Mouse (Mus musculus) kidney, adult 2 months (tissue): ENCODE measurements around the gene Olfr583. TPM values are rescaled to one million over a fixed set of nuclear protein-coding genes. Genes with fewer than 3 reads are reported as not detected.

Experiments
- DNase-seq: peaks from one replicate; pipeline ENCODE4 v3.0.0; 2021
- H3K27ac ChIP-seq: fragments of 200-500 bp; 2 replicates; pipeline ENCODE4 v1.5.1; 2012; ENCODE audit warnings: low read depth, low read length, control low read depth, inconsistent platforms; ENCODE audit not compliant: insufficient read depth
- H3K27me3 ChIP-seq: fragments of 200-500 bp; replicated peaks from 2 replicates; pipeline ENCODE4 v1.6.1; 2012; ENCODE audit warnings: mild to moderate bottlenecking, moderate library complexity, low read length, inconsistent platforms; ENCODE audit not compliant: control insufficient read depth, insufficient read depth
- H3K36me3 ChIP-seq: fragments of 200-500 bp; 2 replicates; pipeline ENCODE4 v1.6.1; 2012; ENCODE audit warnings: mild to moderate bottlenecking, moderate library complexity, low read length, inconsistent platforms; ENCODE audit not compliant: control insufficient read depth, insufficient read depth
- H3K4me1 ChIP-seq: fragments of 200-500 bp; 2 replicates; pipeline ENCODE4 v1.6.1; 2011; ENCODE audit warnings: low read length; ENCODE audit not compliant: control insufficient read depth, insufficient read depth
- H3K4me3 ChIP-seq: fragments of 200-500 bp; 2 replicates; pipeline ENCODE4 v1.5.1; 2011; ENCODE audit warnings: mild to moderate bottlenecking, low read depth, low read length, control low read depth; ENCODE audit not compliant: insufficient read depth
- CTCF ChIP-seq: fragments of 200-500 bp; conservative IDR thresholded peaks from 2 replicates; pipeline ENCODE4 v1.5.1; 2011; ENCODE audit warnings: low read depth, mild to moderate bottlenecking, control low read depth, low read length, moderate library complexity, mixed read lengths; ENCODE audit not compliant: insufficient read depth, insufficient read length
- POLR2A ChIP-seq: fragments of 200-500 bp; IDR thresholded peaks from one replicate; pipeline ENCODE4 v1.6.1; 2011; ENCODE audit warnings: low read depth, low read length, control low read depth
- WGBS: fragments of 180-500 bp; shearing (Covaris S2); methylation state at CpG from one replicate; pipeline ENCODE4 v1.1.7; 2018; 5-methylcytosine and 5-hydroxymethylcytosine counted together
- polyA plus RNA-seq: library from polyadenylated mRNA; depleted of rRNA; stranded (reverse); fragments of >200 nt; gene quantifications from 2 replicates; pipeline ENCODE4 v1.2.3, GENCODE M21; 2012; rRNA removed

Olfr583 gene
- polyA plus RNA-seq: not detected in 2 replicates

DNA sequence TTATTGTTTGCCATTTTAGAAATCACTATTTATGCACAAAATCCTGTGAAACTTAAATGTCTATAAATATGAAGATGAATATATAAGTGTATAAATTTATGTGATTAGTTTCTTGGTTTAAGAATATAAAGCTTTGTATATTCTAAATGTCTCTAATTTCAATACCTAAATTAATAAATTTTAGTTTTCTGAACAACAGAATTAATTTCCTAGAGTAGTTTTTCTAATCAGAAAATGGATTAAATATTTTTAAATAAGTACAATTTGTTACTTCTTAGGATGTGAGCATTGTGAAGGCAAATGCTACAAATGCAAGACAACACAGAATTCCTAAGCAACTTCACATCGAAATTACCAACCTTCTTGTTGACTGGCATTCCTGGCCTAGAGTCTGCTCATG lies at the start of gene Olfr583:
Gene Olfr583, plus strand, starts transcription at position 301 of the 400 bp plus-strand sequence.
- H3K4me3 ChIP-seq: no peak within 1 kb of the TSS
- no peak for TF ChIP-seq POLR2A
- TF ChIP-seq CTCF: no peak
- H3K27ac ChIP-seq: no peak within 1 kb of the TSS
- WGBS: 81% methylated on average over 1 of the region's 1 CpGs
- no peak for DNase-seq
- no peaks in the 10 kb centered on the region for H3K36me3 ChIP-seq
- H3K27me3 ChIP-seq: no peaks in the 10 kb centered on the region
- no peaks in the 10 kb centered on the region for H3K4me1 ChIP-seq

GRCm38 (mm10) chr7:103037724-103038123 lies 13.4 kb upstream of the Olfr583 start, which contains the start of gene Olfr582:
Gene Olfr582 (plus strand): TSS chr7:103038024.
- no peak within 1 kb of the TSS for H3K4me3 ChIP-seq
- no peaks in the 10 kb centered on the region for H3K27me3 ChIP-seq
- H3K4me1 ChIP-seq: no peaks in the 10 kb centered on the region
- DNase-seq: no peak
- no peak for TF ChIP-seq POLR2A
- TF ChIP-seq CTCF: no peak
- H3K36me3 ChIP-seq: no peaks in the 10 kb centered on the region
- H3K27ac ChIP-seq: no peak within 1 kb of the TSS

- Histone ChIP-seq H3K27me3 (no peaks in the 10 kb centered on the region), H3K36me3 (no peaks in the 10 kb centered on the region), H3K4me1 (no peaks in the 10 kb centered on the region), H3K4me3 (no peak within 1 kb of the TSS), H3K27ac (no peak within 1 kb of the TSS)
- 84% methylated on average over 1 of the region's 1 CpGs for WGBS
- TF ChIP-seq CTCF (no peak), POLR2A (no peak)
- DNase-seq: no peak
These were observed 30.5 kb downstream of the Olfr583 start, which contains the start of gene Olfr584 for GRCm38 (mm10) chr7:103081585-103081984. Gene Olfr584 (plus strand): TSS chr7:103081885.

GRCm38 (mm10) chr7:103097420-103097819 lies 46.3 kb downstream of the Olfr583 start, which contains the start of gene Olfr585:
Gene Olfr585 (plus strand): TSS chr7:103097720.
- Histone ChIP-seq H3K36me3 (no peaks in the 10 kb centered on the region), H3K4me3 (no peak within 1 kb of the TSS), H3K4me1 (no peaks in the 10 kb centered on the region), H3K27me3 (peaks cover 1% of the 10 kb centered on the region; the same call in 1 of the 2 replicates), H3K27ac (no peak within 1 kb of the TSS)
- 84% methylated on average over 1 of the region's 1 CpGs for WGBS
- TF ChIP-seq CTCF: no peak
- TF ChIP-seq POLR2A: no peak
- DNase-seq: no peak

Other genes with a start within 250 kb of the Olfr583 start
- gene Olfr564, start 247.8 kb upstream of the Olfr583 start, polyA plus RNA-seq: not detected in 2 replicates
- not detected in 2 replicates for gene Olfr566, start 192.5 kb upstream of the Olfr583 start, polyA plus RNA-seq
- gene Olfr568, start 174.2 kb upstream of the Olfr583 start, polyA plus RNA-seq: not detected in 2 replicates
- not detected in 2 replicates for gene Olfr569, start 160.4 kb upstream of the Olfr583 start, polyA plus RNA-seq
- gene Olfr570, start 156.7 kb upstream of the Olfr583 start, polyA plus RNA-seq: not detected in 2 replicates
- not detected in 2 replicates for gene Olfr571, start 133.8 kb upstream of the Olfr583 start, polyA plus RNA-seq
- not detected in 2 replicates for gene Olfr572, start 126.9 kb upstream of the Olfr583 start, polyA plus RNA-seq
- not detected in 2 replicates for gene Olfr573-ps1, start 108.7 kb upstream of the Olfr583 start, polyA plus RNA-seq
- gene Olfr574, start 102.8 kb upstream of the Olfr583 start, polyA plus RNA-seq: not detected in 2 replicates
- not detected in 2 replicates for gene Olfr575, start 92.5 kb upstream of the Olfr583 start, polyA plus RNA-seq
- gene Olfr576, start 88.6 kb upstream of the Olfr583 start, polyA plus RNA-seq: not detected in 2 replicates
- not detected in 2 replicates for gene Olfr577, start 75.4 kb upstream of the Olfr583 start, polyA plus RNA-seq
- not detected in 2 replicates for gene Olfr578, start 62.0 kb upstream of the Olfr583 start, polyA plus RNA-seq
- gene Olfr582, start 13.3 kb upstream of the Olfr583 start, polyA plus RNA-seq: not detected in 2 replicates
- not detected in 2 replicates for gene Olfr584, start 30.6 kb downstream of the Olfr583 start, polyA plus RNA-seq
- gene Olfr585, start 46.4 kb downstream of the Olfr583 start, polyA plus RNA-seq: not detected in 2 replicates
- not detected in 2 replicates for gene Olfr586, start 74.3 kb downstream of the Olfr583 start, polyA plus RNA-seq
- gene Olfr588-ps1, start 89.6 kb downstream of the Olfr583 start, polyA plus RNA-seq: not detected in 2 replicates
- not detected in 2 replicates for gene Olfr589, start 105.1 kb downstream of the Olfr583 start, polyA plus RNA-seq
- gene Olfr591, start 127.0 kb downstream of the Olfr583 start, polyA plus RNA-seq: not detected in 2 replicates
- gene Olfr592, start 133.5 kb downstream of the Olfr583 start, polyA plus RNA-seq: not detected in 2 replicates
- not detected in 2 replicates for gene Olfr593, start 160.6 kb downstream of the Olfr583 start, polyA plus RNA-seq
- not detected in 2 replicates for gene Olfr594, start 165.7 kb downstream of the Olfr583 start, polyA plus RNA-seq
- not detected in 2 replicates for gene Usp17ld, start 201.2 kb downstream of the Olfr583 start, polyA plus RNA-seq